Mouse (Mus musculus): ENCODE measurements around the gene Kcnma1. TPM values are rescaled to one million over a fixed set of nuclear protein-coding genes. Genes with fewer than 3 reads are reported as not detected.

Kcnma1 gene
- polyA plus RNA-seq, 1 experiment from 2014 or later: 0.31 TPM

- H3K4me3 ChIP-seq (ENCODE audit: control insufficient read depth in 1 of 2, insufficient read depth in 1 of 2, low read depth in 1 of 2, low read length in 2 of 2): no peak overlapping the region
- no peaks in the 10 kb centered on the region for H3K4me1 ChIP-seq (ENCODE audit: control insufficient read depth in 2 of 2, insufficient read depth in 2 of 2, low read length in 2 of 2)
- no peak overlapping the region for H3K9ac ChIP-seq (ENCODE audit: low read length)
- WGBS: 61% methylated on average over 8 of the region's 8 CpGs
- no peaks in the 10 kb centered on the region for H3K36me3 ChIP-seq (ENCODE audit: control insufficient read depth, insufficient read depth, low read length)
- peaks cover 6% of the 10 kb centered on the region for H3K9me3 ChIP-seq (ENCODE audit: control insufficient read depth, low read length)
- no peak for ATAC-seq (ENCODE audit: insufficient number of reproducible peaks, insufficient read depth, low FRiP score, low read depth)
- no peak overlapping the region for H3K27ac ChIP-seq (replicated peaks in 1 of 2; ENCODE audit: control insufficient read depth in 1 of 2, insufficient read depth in 1 of 2, low read depth in 2 of 2, low read length in 2 of 2)
- no peaks in the 10 kb centered on the region for H3K27me3 ChIP-seq (ENCODE audit: control insufficient read depth, insufficient read depth, low read length)
- H3K4me2 ChIP-seq (ENCODE audit: low read length): no peak overlapping the region
These were observed 482.4 kb downstream of the Kcnma1 start for GRCm38 (mm10) chr14:23531735-23532525.

- WGBS: 9% methylated on average over 4 of the region's 4 CpGs
- Histone ChIP-seq H3K4me3 (ENCODE audit: control insufficient read depth in 1 of 2, insufficient read depth in 1 of 2, low read depth in 1 of 2, low read length in 2 of 2) (no peak overlapping the region), H3K36me3 (ENCODE audit: control insufficient read depth, insufficient read depth, low read length) (no peaks in the 10 kb centered on the region), H3K9me3 (ENCODE audit: control insufficient read depth, low read length) (peaks cover 5% of the 10 kb centered on the region), H3K27me3 (ENCODE audit: control insufficient read depth, insufficient read depth, low read length) (no peaks in the 10 kb centered on the region), H3K4me2 (ENCODE audit: low read length) (no peak overlapping the region), H3K9ac (ENCODE audit: low read length) (no peak overlapping the region), H3K27ac (replicated peaks in 1 of 2; ENCODE audit: control insufficient read depth in 1 of 2, insufficient read depth in 1 of 2, low read depth in 2 of 2, low read length in 2 of 2) (no peak overlapping the region), H3K4me1 (ENCODE audit: control insufficient read depth in 2 of 2, insufficient read depth in 2 of 2, low read length in 2 of 2) (no peaks in the 10 kb centered on the region)
- no peak for ATAC-seq (ENCODE audit: insufficient number of reproducible peaks, insufficient read depth, low FRiP score, low read depth)
These were observed 484.6 kb downstream of the Kcnma1 start for GRCm38 (mm10) chr14:23529720-23530119.

DNA sequence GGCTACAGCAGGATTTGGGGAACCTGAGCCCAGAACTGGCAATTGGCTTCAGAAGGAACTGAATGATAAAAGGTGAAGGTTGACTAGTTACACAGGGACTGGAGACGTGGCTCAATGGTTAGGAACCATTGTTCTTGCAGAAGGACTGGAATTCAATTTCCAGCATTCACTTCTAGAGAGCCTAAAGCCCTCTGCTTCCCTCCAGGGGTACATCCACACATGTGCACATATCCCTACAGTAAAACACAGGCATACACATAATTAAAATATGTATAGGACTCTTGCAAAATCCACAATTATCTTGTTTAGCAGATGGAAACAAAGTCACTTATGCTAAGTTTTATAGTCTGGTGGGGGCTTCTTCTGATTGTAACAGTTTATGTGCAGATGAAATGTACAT is 485.1 kb downstream of the Kcnma1 start:
- 81% methylated on average over 1 of the region's 1 CpGs for WGBS
- no peak overlapping the region for H3K9ac ChIP-seq (ENCODE audit: low read length)
- H3K27me3 ChIP-seq (ENCODE audit: control insufficient read depth, insufficient read depth, low read length): no peaks in the 10 kb centered on the region
- no peak overlapping the region for H3K27ac ChIP-seq (replicated peaks in 1 of 2; ENCODE audit: control insufficient read depth in 1 of 2, insufficient read depth in 1 of 2, low read depth in 2 of 2, low read length in 2 of 2)
- H3K4me2 ChIP-seq (ENCODE audit: low read length): no peak overlapping the region
- no peaks in the 10 kb centered on the region for H3K36me3 ChIP-seq (ENCODE audit: control insufficient read depth, insufficient read depth, low read length)
- H3K4me1 ChIP-seq (ENCODE audit: control insufficient read depth in 2 of 2, insufficient read depth in 2 of 2, low read length in 2 of 2): no peaks in the 10 kb centered on the region
- ATAC-seq (ENCODE audit: insufficient number of reproducible peaks, insufficient read depth, low FRiP score, low read depth): no peak
- no peaks in the 10 kb centered on the region for H3K9me3 ChIP-seq (ENCODE audit: control insufficient read depth, low read length)
- no peak overlapping the region for H3K4me3 ChIP-seq (ENCODE audit: control insufficient read depth in 1 of 2, insufficient read depth in 1 of 2, low read depth in 1 of 2, low read length in 2 of 2)

GRCm38 (mm10) chr14:23525910-23526309 is 488.4 kb downstream of the Kcnma1 start:
- no peaks in the 10 kb centered on the region; a peak in 1 of 4 replicates for H3K4me1 ChIP-seq (ENCODE audit: control insufficient read depth in 2 of 2, insufficient read depth in 2 of 2, low read length in 2 of 2)
- H3K4me2 ChIP-seq (ENCODE audit: low read length): no peak overlapping the region
- H3K9ac ChIP-seq (ENCODE audit: low read length): no peak overlapping the region
- H3K4me3 ChIP-seq (ENCODE audit: control insufficient read depth in 1 of 2, insufficient read depth in 1 of 2, low read depth in 1 of 2, low read length in 2 of 2): no peak overlapping the region
- no peak for ATAC-seq (ENCODE audit: insufficient number of reproducible peaks, insufficient read depth, low FRiP score, low read depth)
- no peaks in the 10 kb centered on the region for H3K36me3 ChIP-seq (ENCODE audit: control insufficient read depth, insufficient read depth, low read length)
- H3K27ac ChIP-seq (replicated peaks in 1 of 2; ENCODE audit: control insufficient read depth in 1 of 2, insufficient read depth in 1 of 2, low read depth in 2 of 2, low read length in 2 of 2): no peak overlapping the region
- H3K27me3 ChIP-seq (ENCODE audit: control insufficient read depth, insufficient read depth, low read length): no peaks in the 10 kb centered on the region
- H3K9me3 ChIP-seq (ENCODE audit: control insufficient read depth, low read length): no peaks in the 10 kb centered on the region
- WGBS: 63% methylated on average over 1 of the region's 1 CpGs

GRCm38 (mm10) chr14:23523825-23524491 is 490.3 kb downstream of the Kcnma1 start:
- Histone ChIP-seq H3K9me3 (ENCODE audit: control insufficient read depth, low read length) (no peaks in the 10 kb centered on the region), H3K27me3 (ENCODE audit: control insufficient read depth, insufficient read depth, low read length) (no peaks in the 10 kb centered on the region), H3K36me3 (ENCODE audit: control insufficient read depth, insufficient read depth, low read length) (no peaks in the 10 kb centered on the region), H3K27ac (replicated peaks in 1 of 2; ENCODE audit: control insufficient read depth in 1 of 2, insufficient read depth in 1 of 2, low read depth in 2 of 2, low read length in 2 of 2) (no peak overlapping the region), H3K9ac (ENCODE audit: low read length) (no peak overlapping the region), H3K4me1 (ENCODE audit: control insufficient read depth in 2 of 2, insufficient read depth in 2 of 2, low read length in 2 of 2) (no peaks in the 10 kb centered on the region; a peak in 1 of 4 replicates), H3K4me2 (ENCODE audit: low read length) (no peak overlapping the region), H3K4me3 (ENCODE audit: control insufficient read depth in 1 of 2, insufficient read depth in 1 of 2, low read depth in 1 of 2, low read length in 2 of 2) (no peak overlapping the region)
- no peak for ATAC-seq (ENCODE audit: insufficient number of reproducible peaks, insufficient read depth, low FRiP score, low read depth)
- WGBS: 75% methylated on average over 6 of the region's 6 CpGs

DNA sequence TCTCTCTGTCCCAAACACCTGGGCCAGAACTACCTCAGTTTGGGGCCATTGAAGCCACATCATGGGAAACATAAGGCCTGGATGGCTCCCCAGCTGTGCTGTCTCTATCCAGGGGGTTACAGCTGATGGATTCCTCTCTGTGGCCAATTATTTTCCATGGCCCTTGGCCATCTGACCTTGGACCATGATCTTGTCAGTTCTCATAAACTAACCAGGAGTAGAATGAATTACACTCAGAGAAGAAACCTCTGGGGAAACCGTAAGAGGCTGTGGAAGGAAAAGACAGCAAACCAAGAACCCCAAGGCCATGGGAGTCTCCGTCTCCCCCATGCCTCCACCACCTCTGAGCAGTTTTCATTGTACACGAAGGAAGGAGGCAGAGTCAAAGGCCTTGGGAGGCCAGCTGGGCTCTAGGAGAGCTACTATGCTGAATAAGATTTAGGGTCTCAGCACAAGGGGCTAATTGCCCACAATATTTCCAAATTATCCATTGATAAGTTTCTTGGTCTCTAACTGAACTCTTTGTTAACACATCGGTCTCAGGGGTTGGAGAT is 491.6 kb downstream of the Kcnma1 start:
- 78% methylated on average over 4 of the region's 4 CpGs for WGBS
- ATAC-seq (ENCODE audit: insufficient number of reproducible peaks, insufficient read depth, low FRiP score, low read depth): no peak

GRCm38 (mm10) chr14:23521080-23521684 is 493.1 kb downstream of the Kcnma1 start:
- H3K4me2 ChIP-seq (ENCODE audit: low read length): no peak overlapping the region
- H3K4me1 ChIP-seq (ENCODE audit: control insufficient read depth in 2 of 2, insufficient read depth in 2 of 2, low read length in 2 of 2): no peaks in the 10 kb centered on the region; a peak in 1 of 4 replicates
- no peaks in the 10 kb centered on the region for H3K36me3 ChIP-seq (ENCODE audit: control insufficient read depth, insufficient read depth, low read length)
- H3K9me3 ChIP-seq (ENCODE audit: control insufficient read depth, low read length): no peaks in the 10 kb centered on the region
- H3K27me3 ChIP-seq (ENCODE audit: control insufficient read depth, insufficient read depth, low read length): no peaks in the 10 kb centered on the region
- ATAC-seq (ENCODE audit: insufficient number of reproducible peaks, insufficient read depth, low FRiP score, low read depth): no peak
- WGBS: 46% methylated on average over 10 of the region's 10 CpGs
- H3K9ac ChIP-seq (ENCODE audit: low read length): no peak overlapping the region
- H3K4me3 ChIP-seq (ENCODE audit: control insufficient read depth in 1 of 2, insufficient read depth in 1 of 2, low read depth in 1 of 2, low read length in 2 of 2): no peak overlapping the region
- no peak overlapping the region for H3K27ac ChIP-seq (replicated peaks in 1 of 2; ENCODE audit: control insufficient read depth in 1 of 2, insufficient read depth in 1 of 2, low read depth in 2 of 2, low read length in 2 of 2)

More for the DNA sequence above, 491.6 kb downstream of the Kcnma1 start:
- Histone ChIP-seq H3K9me3 (ENCODE audit: control insufficient read depth, low read length) (no peaks in the 10 kb centered on the region), H3K36me3 (ENCODE audit: control insufficient read depth, insufficient read depth, low read length) (no peaks in the 10 kb centered on the region), H3K4me2 (ENCODE audit: low read length) (no peak overlapping the region), H3K9ac (ENCODE audit: low read length) (no peak overlapping the region), H3K27ac (replicated peaks in 1 of 2; ENCODE audit: control insufficient read depth in 1 of 2, insufficient read depth in 1 of 2, low read depth in 2 of 2, low read length in 2 of 2) (no peak overlapping the region), H3K4me3 (ENCODE audit: control insufficient read depth in 1 of 2, insufficient read depth in 1 of 2, low read depth in 1 of 2, low read length in 2 of 2) (no peak overlapping the region), H3K27me3 (ENCODE audit: control insufficient read depth, insufficient read depth, low read length) (no peaks in the 10 kb centered on the region), H3K4me1 (ENCODE audit: control insufficient read depth in 2 of 2, insufficient read depth in 2 of 2, low read length in 2 of 2) (no peaks in the 10 kb centered on the region; a peak in 1 of 4 replicates)
